Mouse (Mus musculus): ENCODE data around the gene Sdk1. TPM values are rescaled to one million over a fixed set of nuclear protein-coding genes. Genes with fewer than 3 reads are reported as not detected.

The Sdk1 gene
- total RNA-seq, 1 experiment from 2014 or later: not detected

GRCm38 (mm10) chr5:141415644-141416243 lies 174.5 kb downstream of the Sdk1 start:
- ATAC-seq (replicated peaks; ENCODE audit: low read depth, poor library complexity, severe bottlenecking): no peak

- no peak for ATAC-seq (replicated peaks; ENCODE audit: low read depth, poor library complexity, severe bottlenecking)
Measured at GRCm38 (mm10) chr5:141428132-141428531, 186.8 kb downstream of the Sdk1 start.

GRCm38 (mm10) chr5:141433286-141433685 lies 192.0 kb downstream of the Sdk1 start:
- ATAC-seq (replicated peaks; ENCODE audit: low read depth, poor library complexity, severe bottlenecking): no peak

- ATAC-seq (replicated peaks; ENCODE audit: low read depth, poor library complexity, severe bottlenecking): no peak
Measured at GRCm38 (mm10) chr5:141447247-141447646, 206.0 kb downstream of the Sdk1 start.

- no peak for ATAC-seq (replicated peaks; ENCODE audit: low read depth, poor library complexity, severe bottlenecking)
Measured at GRCm38 (mm10) chr5:141463417-141463816, 222.1 kb downstream of the Sdk1 start.

GRCm38 (mm10) chr5:141468821-141469220 lies 227.5 kb downstream of the Sdk1 start:
- ATAC-seq (replicated peaks; ENCODE audit: low read depth, poor library complexity, severe bottlenecking): no peak

GRCm38 (mm10) chr5:141505281-141505680 lies 264.0 kb downstream of the Sdk1 start:
- no peak for ATAC-seq (replicated peaks; ENCODE audit: low read depth, poor library complexity, severe bottlenecking)

- ATAC-seq (replicated peaks; ENCODE audit: low read depth, poor library complexity, severe bottlenecking): no peak
Measured at GRCm38 (mm10) chr5:141506344-141506743, 265.1 kb downstream of the Sdk1 start.

GRCm38 (mm10) chr5:141524801-141525715 lies 283.8 kb downstream of the Sdk1 start:
- no peak for ATAC-seq (replicated peaks; ENCODE audit: low read depth, poor library complexity, severe bottlenecking)

GRCm38 (mm10) chr5:141540193-141540592 lies 298.9 kb downstream of the Sdk1 start:
- ATAC-seq (replicated peaks; ENCODE audit: low read depth, poor library complexity, severe bottlenecking): no peak

- ATAC-seq (replicated peaks; ENCODE audit: low read depth, poor library complexity, severe bottlenecking): no peak
Measured at GRCm38 (mm10) chr5:141542890-141543666, 301.8 kb downstream of the Sdk1 start.

GRCm38 (mm10) chr5:141553444-141553843 lies 312.2 kb downstream of the Sdk1 start:
- no peak for ATAC-seq (replicated peaks; ENCODE audit: low read depth, poor library complexity, severe bottlenecking)

GRCm38 (mm10) chr5:141558731-141559130 lies 317.4 kb downstream of the Sdk1 start:
- no peak for ATAC-seq (replicated peaks; ENCODE audit: low read depth, poor library complexity, severe bottlenecking)

GRCm38 (mm10) chr5:141560325-141560724 lies 319.0 kb downstream of the Sdk1 start:
- no peak for ATAC-seq (replicated peaks; ENCODE audit: low read depth, poor library complexity, severe bottlenecking)

- no peak for ATAC-seq (replicated peaks; ENCODE audit: low read depth, poor library complexity, severe bottlenecking)
Measured at GRCm38 (mm10) chr5:141561989-141562560, 320.8 kb downstream of the Sdk1 start.

GRCm38 (mm10) chr5:141564197-141564596 lies 322.9 kb downstream of the Sdk1 start:
- ATAC-seq (replicated peaks; ENCODE audit: low read depth, poor library complexity, severe bottlenecking): no peak

GRCm38 (mm10) chr5:141568106-141568505 lies 326.8 kb downstream of the Sdk1 start:
- no peak for ATAC-seq (replicated peaks; ENCODE audit: low read depth, poor library complexity, severe bottlenecking)

- ATAC-seq (replicated peaks; ENCODE audit: low read depth, poor library complexity, severe bottlenecking): no peak
Measured at GRCm38 (mm10) chr5:141570442-141570841, 329.2 kb downstream of the Sdk1 start.

GRCm38 (mm10) chr5:141574263-141574662 lies 333.0 kb downstream of the Sdk1 start:
- ATAC-seq (replicated peaks; ENCODE audit: low read depth, poor library complexity, severe bottlenecking): no peak

- no peak for ATAC-seq (replicated peaks; ENCODE audit: low read depth, poor library complexity, severe bottlenecking)
Measured at GRCm38 (mm10) chr5:141591246-141591645, 350.0 kb downstream of the Sdk1 start.
